Mouse (Mus musculus): ENCODE results near the gene Clcn1. TPM values are rescaled to one million over a fixed set of nuclear protein-coding genes. Genes with fewer than 3 reads are reported as not detected.

The Clcn1 gene
- polyA plus RNA-seq, 1 experiment from 2014 or later: 1.9 TPM

DNA sequence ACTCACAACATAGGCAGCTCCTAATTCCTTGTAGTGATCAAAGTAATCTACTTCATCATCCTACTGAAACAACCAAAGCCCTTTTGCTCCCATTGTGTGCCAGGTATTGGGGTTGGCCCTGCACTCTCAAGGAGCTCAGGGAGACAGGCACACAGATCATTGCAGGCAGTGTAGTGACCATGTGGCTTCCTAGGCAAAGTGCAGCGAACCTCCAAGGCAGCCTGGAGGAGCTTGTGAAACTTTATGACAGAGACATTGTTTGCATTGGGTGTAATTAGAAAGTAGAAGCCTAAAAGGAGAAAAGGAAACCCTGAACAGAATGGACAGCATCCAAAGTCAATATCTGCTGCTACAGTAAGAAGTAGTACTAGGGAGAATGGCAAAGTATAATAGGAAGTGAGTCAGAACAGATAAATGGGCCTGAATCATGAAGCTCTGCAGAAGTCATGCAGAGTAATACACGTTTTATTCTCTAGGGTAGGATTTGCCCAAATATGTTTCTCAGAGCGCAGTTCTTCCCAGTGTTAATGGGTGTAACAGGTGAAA lies 9.1 kb downstream of the Clcn1 start:
- no peak overlapping the region for H3K4me3 ChIP-seq (replicated peaks; ENCODE audit: low read length)
- H3K9ac ChIP-seq: no peak overlapping the region
- peaks cover 87% of the 10 kb centered on the region for H3K36me3 ChIP-seq (replicated peaks; ENCODE audit: control insufficient read depth, insufficient read depth)
- WGBS: 87% methylated on average over 3 of the region's 3 CpGs
- H3K9me3 ChIP-seq (ENCODE audit: control insufficient read depth, low read length): no peaks in the 10 kb centered on the region
- no peaks in the 10 kb centered on the region for H3K27me3 ChIP-seq (ENCODE audit: control insufficient read depth, insufficient read depth, low read length)
- H3K4me1 ChIP-seq (replicated peaks; ENCODE audit: control insufficient read depth, insufficient read depth, low read length): no peaks in the 10 kb centered on the region
- ATAC-seq (ENCODE audit: low FRiP score) (no peak), DNase-seq (ENCODE audit: low spot score) (no peak)
- no peak overlapping the region for H3K4me2 ChIP-seq (replicated peaks)
- H3K27ac ChIP-seq: no peak overlapping the region

DNA sequence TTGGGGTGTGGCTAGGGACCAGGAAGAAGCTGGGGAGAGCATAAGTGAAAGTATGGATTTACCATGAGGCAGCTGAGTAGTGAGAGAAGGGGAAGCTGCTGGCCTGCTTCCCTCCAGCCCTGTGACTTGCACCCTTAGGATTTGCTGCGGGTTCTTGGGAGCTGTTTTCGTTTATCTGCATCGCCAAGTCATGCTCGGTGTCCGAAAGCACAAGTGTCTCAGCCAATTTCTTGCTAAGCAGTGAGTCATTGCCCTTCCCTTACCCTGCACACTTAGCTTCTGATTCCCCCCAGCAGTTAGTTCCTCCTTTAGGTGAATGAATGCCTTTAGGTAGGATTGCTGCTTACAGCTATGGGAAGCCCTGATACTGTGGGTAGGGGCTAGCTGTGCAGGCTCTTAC lies 12.9 kb downstream of the Clcn1 start:
- Histone ChIP-seq H3K36me3 (replicated peaks; ENCODE audit: control insufficient read depth, insufficient read depth) (peaks cover 68% of the 10 kb centered on the region), H3K4me1 (replicated peaks; ENCODE audit: control insufficient read depth, insufficient read depth, low read length) (no peaks in the 10 kb centered on the region), H3K9me3 (ENCODE audit: control insufficient read depth, low read length) (no peaks in the 10 kb centered on the region), H3K27ac (no peak overlapping the region), H3K4me3 (replicated peaks; ENCODE audit: low read length) (no peak overlapping the region), H3K4me2 (replicated peaks) (no peak overlapping the region), H3K9ac (no peak overlapping the region), H3K27me3 (ENCODE audit: control insufficient read depth, insufficient read depth, low read length) (no peaks in the 10 kb centered on the region)
- no peak for ATAC-seq (ENCODE audit: low FRiP score)
- no peak for DNase-seq (ENCODE audit: low spot score)
- WGBS: 97% methylated on average over 5 of the region's 5 CpGs

DNA sequence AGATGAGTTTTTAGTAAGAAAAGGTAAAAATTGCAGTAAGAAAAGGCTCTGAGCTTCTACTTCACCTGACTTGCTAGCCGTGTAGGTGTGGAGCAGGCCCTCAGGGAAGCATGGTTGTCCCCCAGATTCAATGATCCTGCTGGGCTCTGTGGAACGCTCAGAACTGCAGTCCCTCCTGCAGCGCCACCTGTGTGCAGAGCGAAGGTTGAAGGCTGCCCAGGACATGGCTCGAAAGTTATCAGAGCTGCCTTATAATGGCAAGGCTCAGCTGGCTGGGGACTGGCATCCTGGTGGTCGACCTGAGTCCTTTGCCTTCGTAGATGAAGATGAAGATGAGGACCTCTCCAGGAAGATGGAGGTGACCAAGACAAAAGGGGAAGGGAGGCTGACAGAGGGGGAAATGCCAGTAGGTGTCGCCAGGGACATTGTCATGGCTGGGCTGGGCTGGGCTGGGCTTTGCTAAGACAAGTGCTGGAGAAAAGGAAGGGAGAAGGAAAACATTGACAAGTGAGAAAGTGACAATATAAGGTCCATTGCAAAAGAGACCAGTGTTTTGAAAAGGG lies 23.4 kb downstream of the Clcn1 start:
- H3K27ac ChIP-seq: no peak overlapping the region
- no peaks in the 10 kb centered on the region for H3K27me3 ChIP-seq (ENCODE audit: control insufficient read depth, insufficient read depth, low read length)
- DNase-seq (ENCODE audit: low spot score) (no peak), ATAC-seq (ENCODE audit: low FRiP score) (no peak)
- no peak overlapping the region for H3K4me3 ChIP-seq (replicated peaks; ENCODE audit: low read length)
- 51% methylated on average over 8 of the region's 8 CpGs for WGBS
- H3K9me3 ChIP-seq (ENCODE audit: control insufficient read depth, low read length): no peaks in the 10 kb centered on the region
- peaks cover 74% of the 10 kb centered on the region for H3K36me3 ChIP-seq (replicated peaks; ENCODE audit: control insufficient read depth, insufficient read depth)
- H3K9ac ChIP-seq: no peak overlapping the region
- no peaks in the 10 kb centered on the region for H3K4me1 ChIP-seq (replicated peaks; ENCODE audit: control insufficient read depth, insufficient read depth, low read length)
- H3K4me2 ChIP-seq (replicated peaks): no peak overlapping the region

DNA sequence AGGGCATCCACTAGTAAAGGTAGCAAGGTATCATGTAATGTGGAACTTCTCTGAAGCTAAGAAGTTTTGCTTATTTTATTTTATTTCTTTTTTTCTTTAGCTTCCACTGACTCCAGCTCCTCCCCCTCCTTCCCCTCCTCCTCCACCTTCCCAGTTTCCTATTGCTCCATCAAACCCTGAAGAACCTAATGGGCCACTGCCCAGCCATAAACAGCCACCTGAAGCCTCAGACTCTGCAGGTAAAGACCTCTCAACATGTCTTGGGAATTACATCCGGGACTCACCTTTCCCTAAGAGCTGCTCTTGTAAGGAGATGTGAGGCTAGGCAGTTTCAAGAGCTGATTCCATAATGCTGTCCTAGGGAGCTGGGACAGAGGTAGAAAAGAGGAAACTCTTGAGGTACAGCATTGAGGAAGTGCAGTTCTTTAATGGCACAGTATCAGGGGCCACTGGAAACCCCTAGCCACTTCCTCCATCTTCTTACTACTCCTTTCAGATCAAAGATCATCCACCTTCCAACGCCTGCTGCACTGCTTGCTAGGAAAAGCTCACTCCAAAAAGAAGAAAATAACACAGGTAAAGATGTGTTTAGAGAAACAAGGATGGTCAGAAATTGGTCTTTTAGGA lies 24.1 kb downstream of the Clcn1 start:
- ATAC-seq (ENCODE audit: low FRiP score) (no peak), DNase-seq (ENCODE audit: low spot score) (no peak)
- H3K4me2 ChIP-seq (replicated peaks): no peak overlapping the region
- H3K4me3 ChIP-seq (replicated peaks; ENCODE audit: low read length): no peak overlapping the region
- no peaks in the 10 kb centered on the region for H3K9me3 ChIP-seq (ENCODE audit: control insufficient read depth, low read length)
- no peaks in the 10 kb centered on the region for H3K27me3 ChIP-seq (ENCODE audit: control insufficient read depth, insufficient read depth, low read length)
- no peak overlapping the region for H3K9ac ChIP-seq
- no peaks in the 10 kb centered on the region for H3K4me1 ChIP-seq (replicated peaks; ENCODE audit: control insufficient read depth, insufficient read depth, low read length)
- WGBS: 94% methylated on average over 2 of the region's 2 CpGs
- peaks cover 77% of the 10 kb centered on the region for H3K36me3 ChIP-seq (replicated peaks; ENCODE audit: control insufficient read depth, insufficient read depth)
- H3K27ac ChIP-seq: no peak overlapping the region

DNA sequence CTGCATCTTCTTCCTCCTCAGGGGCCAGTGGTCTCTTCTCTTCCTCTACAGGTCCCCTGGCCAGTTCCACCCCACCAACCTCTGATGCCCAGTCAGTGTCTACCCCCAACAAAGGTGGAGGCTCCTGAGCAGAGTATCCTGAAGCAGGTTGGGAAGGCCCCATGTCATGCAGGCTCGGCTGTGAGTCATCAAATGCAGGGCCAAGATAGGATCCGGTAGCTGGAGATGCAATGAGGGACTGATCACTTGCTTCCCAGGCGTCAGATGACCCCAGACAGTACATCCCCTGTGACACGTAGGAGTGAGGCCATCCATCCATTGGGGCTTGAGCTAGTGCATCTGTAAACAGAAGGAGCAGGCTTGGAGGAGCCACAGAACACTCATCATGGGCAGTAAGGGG lies 31.8 kb downstream of the Clcn1 start:
- no peak for ATAC-seq (ENCODE audit: low FRiP score)

DNA sequence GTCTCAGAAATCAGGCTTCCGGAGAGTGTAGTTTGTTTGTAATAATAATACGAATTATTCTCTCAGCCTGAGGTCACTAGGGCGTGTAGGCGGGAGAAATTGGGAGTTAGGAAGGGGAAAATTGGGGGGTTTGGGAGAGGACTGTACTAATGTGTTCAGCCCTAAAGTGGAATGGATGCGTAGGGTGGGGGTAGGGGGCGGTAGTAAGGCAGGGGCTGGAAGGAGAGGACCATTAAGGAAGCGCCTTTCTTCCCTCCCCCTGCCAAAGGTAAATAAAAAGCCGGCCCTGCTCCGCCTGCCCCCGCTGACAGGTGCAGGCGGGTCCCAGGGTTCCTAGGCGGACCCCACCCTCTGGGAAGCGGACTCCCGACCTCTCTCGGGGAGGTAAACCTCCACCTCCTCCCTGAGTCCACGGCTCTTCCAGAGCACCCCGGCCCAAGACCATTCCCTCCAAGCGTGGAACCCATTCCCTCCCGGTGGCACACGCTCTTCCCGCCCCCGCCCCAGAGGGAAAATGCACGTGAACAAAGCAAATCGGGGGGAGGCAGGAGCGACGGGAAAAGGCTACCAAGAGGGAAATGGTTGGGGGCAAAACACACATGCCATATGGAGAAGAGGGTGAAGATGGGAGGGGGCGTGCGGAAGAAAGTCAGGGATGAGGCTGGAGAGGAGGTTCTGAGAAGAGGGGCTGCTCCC lies 37.0 kb downstream of the Clcn1 start:
- Histone ChIP-seq H3K27me3 (ENCODE audit: control insufficient read depth, insufficient read depth, low read length) (no peaks in the 10 kb centered on the region), H3K36me3 (replicated peaks; ENCODE audit: control insufficient read depth, insufficient read depth) (peaks cover 18% of the 10 kb centered on the region), H3K27ac (peak overlapping the region; percentile 90), H3K4me1 (replicated peaks; ENCODE audit: control insufficient read depth, insufficient read depth, low read length) (peaks cover 16% of the 10 kb centered on the region), H3K9me3 (ENCODE audit: control insufficient read depth, low read length) (no peaks in the 10 kb centered on the region), H3K4me2 (replicated peaks) (peak overlapping the region; percentile 89), H3K4me3 (replicated peaks; ENCODE audit: low read length) (peak overlapping the region; percentile 76), H3K9ac (peak overlapping the region; percentile 91)
- DNase-seq (ENCODE audit: low spot score): peak; percentile 28
- WGBS: 1% methylated on average over 28 of the region's 28 CpGs
- peak; percentile 51; the same call in 1 of the 2 replicates for ATAC-seq (ENCODE audit: low FRiP score)

More for the DNA sequence above, 31.8 kb downstream of the Clcn1 start:
- peaks cover 16% of the 10 kb centered on the region for H3K4me1 ChIP-seq (replicated peaks; ENCODE audit: control insufficient read depth, insufficient read depth, low read length)
- H3K9me3 ChIP-seq (ENCODE audit: control insufficient read depth, low read length): no peaks in the 10 kb centered on the region
- no peak overlapping the region for H3K4me2 ChIP-seq (replicated peaks)
- no peak overlapping the region for H3K4me3 ChIP-seq (replicated peaks; ENCODE audit: low read length)
- no peak overlapping the region for H3K9ac ChIP-seq
- no peak overlapping the region for H3K27ac ChIP-seq
- H3K36me3 ChIP-seq (replicated peaks; ENCODE audit: control insufficient read depth, insufficient read depth): peaks cover 59% of the 10 kb centered on the region
- 94% methylated on average over 4 of the region's 4 CpGs for WGBS
- no peak for DNase-seq (ENCODE audit: low spot score)
- H3K27me3 ChIP-seq (ENCODE audit: control insufficient read depth, insufficient read depth, low read length): no peaks in the 10 kb centered on the region

DNA sequence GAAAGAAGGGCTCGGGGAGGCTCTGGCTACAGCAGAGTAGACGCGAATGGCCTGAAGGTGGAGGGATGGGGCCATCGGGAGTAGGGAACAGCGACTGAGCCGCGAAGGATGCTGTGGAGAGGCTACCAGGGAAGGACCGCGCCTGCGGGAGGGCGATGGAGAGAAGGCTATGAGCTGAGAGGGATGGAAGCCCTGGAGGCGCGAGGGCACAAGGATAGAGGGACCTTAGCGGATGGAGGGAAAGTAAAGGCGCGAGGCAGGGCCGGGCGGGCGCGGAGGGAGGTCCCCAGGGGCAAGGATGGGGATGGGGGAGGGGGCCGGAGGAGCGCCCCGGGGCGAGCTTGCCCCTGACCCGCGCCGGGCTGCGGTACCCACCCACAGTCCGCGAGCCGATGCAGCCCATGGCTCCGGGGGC lies 37.6 kb downstream of the Clcn1 start:
- Histone ChIP-seq H3K4me3 (replicated peaks; ENCODE audit: low read length) (peak overlapping the region; percentile 76), H3K9me3 (ENCODE audit: control insufficient read depth, low read length) (no peaks in the 10 kb centered on the region), H3K4me2 (replicated peaks) (peak overlapping the region; percentile 89), H3K27me3 (ENCODE audit: control insufficient read depth, insufficient read depth, low read length) (no peaks in the 10 kb centered on the region), H3K36me3 (replicated peaks; ENCODE audit: control insufficient read depth, insufficient read depth) (peaks cover 13% of the 10 kb centered on the region; the same call in 1 of the 2 replicates), H3K4me1 (replicated peaks; ENCODE audit: control insufficient read depth, insufficient read depth, low read length) (peaks cover 16% of the 10 kb centered on the region), H3K9ac (peak overlapping the region; percentile 91), H3K27ac (peak overlapping the region; percentile 90)
- DNase-seq (ENCODE audit: low spot score): peak; percentile 32
- 2% methylated on average over 19 of the region's 32 CpGs for WGBS
- peak; percentile 64 for ATAC-seq (ENCODE audit: low FRiP score)

DNA sequence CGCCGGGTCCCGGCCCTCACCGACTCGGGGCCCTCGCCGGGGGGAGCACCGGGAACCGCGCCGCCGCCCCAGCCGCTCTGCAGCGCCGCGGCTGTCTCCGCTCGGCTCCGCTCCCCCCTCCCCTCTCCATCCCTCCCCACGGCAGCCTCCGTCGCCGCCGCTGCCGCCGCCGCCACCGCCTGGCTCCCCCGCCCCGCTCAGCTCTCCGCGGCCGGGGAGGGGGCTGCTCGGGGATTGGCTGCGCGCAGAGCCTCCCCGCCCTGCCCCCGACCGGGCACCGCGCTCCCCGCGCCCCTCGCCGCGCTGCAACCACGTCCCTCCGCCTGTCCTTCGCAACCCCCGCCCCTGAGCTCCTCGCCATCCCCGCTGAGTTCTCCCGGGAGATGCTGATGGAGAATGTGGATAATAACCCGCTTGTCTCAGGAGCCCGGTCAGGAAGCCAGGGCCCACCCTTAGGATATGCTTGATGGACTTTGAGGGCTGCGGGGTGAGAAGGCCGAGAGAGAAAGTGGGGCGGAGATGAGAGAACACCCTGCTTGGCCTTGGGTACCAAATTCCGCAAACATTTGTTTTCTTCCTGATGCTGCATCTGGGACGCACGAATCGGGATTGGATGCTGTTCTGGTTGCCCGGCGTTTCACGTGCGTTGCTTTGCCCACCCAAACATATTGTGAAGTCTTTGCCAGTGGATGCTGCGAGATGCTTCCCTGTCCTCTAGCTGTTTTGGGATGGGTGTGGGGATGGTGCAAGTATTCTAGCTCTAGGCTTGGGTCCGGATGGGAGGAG lies 38.2 kb downstream of the Clcn1 start, which contains the start of gene Fam131b:
TSS of gene Fam131b (minus strand) at position 162 of the 786 bp plus-strand sequence.
- peak; percentile 91 for ATAC-seq (ENCODE audit: low FRiP score)
- no peaks in the 10 kb centered on the region for H3K9me3 ChIP-seq (ENCODE audit: control insufficient read depth, low read length)
- WGBS: under 1% methylated on average over 51 of the region's 68 CpGs
- peak within 1 kb of the TSS; percentile 91 for H3K9ac ChIP-seq
- DNase-seq (ENCODE audit: low spot score): peak; percentile 67
- H3K4me2 ChIP-seq (replicated peaks): peak within 1 kb of the TSS; percentile 89
- H3K27ac ChIP-seq: peak within 1 kb of the TSS; percentile 90
- H3K4me3 ChIP-seq (replicated peaks; ENCODE audit: low read length): peak within 1 kb of the TSS; percentile 76
- peaks cover 9% of the 10 kb centered on the region; the same call in 1 of the 2 replicates for H3K36me3 ChIP-seq (replicated peaks; ENCODE audit: control insufficient read depth, insufficient read depth)
- no peaks in the 10 kb centered on the region for H3K27me3 ChIP-seq (ENCODE audit: control insufficient read depth, insufficient read depth, low read length)
- H3K4me1 ChIP-seq (replicated peaks; ENCODE audit: control insufficient read depth, insufficient read depth, low read length): peaks cover 16% of the 10 kb centered on the region
